Mouse (Mus musculus): ENCODE results near the gene Exoc4. TPM values are rescaled to one million over a fixed set of nuclear protein-coding genes. Genes with fewer than 3 reads are reported as not detected.

Gene Exoc4
- total and polyA plus RNA-seq, 3 experiments, result 31.2 to 46.4 (median 41.9) TPM

GRCm38 (mm10) chr6:33870468-33871142 is 621.7 kb downstream of the Exoc4 start:
- TF ChIP-seq ETS1 (conservative IDR thresholded peaks at IDR 0.05; ENCODE audit: low read depth, low read length) (no peak), CHD1 (IDR thresholded peaks at IDR 0.05; ENCODE audit: low read depth, low read length) (no peak), MYC (IDR thresholded peaks at IDR 0.05; ENCODE audit: low read depth, low read length) (no peak), ZMIZ1 (IDR thresholded peaks at IDR 0.05; ENCODE audit: low read depth, low read length) (no peak), ZC3H11A (IDR thresholded peaks at IDR 0.05; ENCODE audit: low read depth, low read length) (no peak), MXI1 (IDR thresholded peaks at IDR 0.05; ENCODE audit: low read depth, low read length) (no peak), MAX (IDR thresholded peaks at IDR 0.05; ENCODE audit: low read length) (no peak), BHLHE40 (IDR thresholded peaks at IDR 0.05; ENCODE audit: low read depth, low read length) (no peak), E2F4 (IDR thresholded peaks at IDR 0.05; ENCODE audit: insufficient replicate concordance, low read depth, low read length) (no peak), MEF2A (IDR thresholded peaks at IDR 0.05; ENCODE audit: borderline replicate concordance, low read depth, low read length) (no peak), POLR2AphosphoS2 (IDR thresholded peaks at IDR 0.05; ENCODE audit: low read depth, low read length) (no peak), CTCF (conservative IDR thresholded peaks at IDR 0.05 in 1 of 2, IDR thresholded peaks at IDR 0.05 in 1 of 2; ENCODE audit: low read depth in 2 of 2, low read length in 2 of 2) (no peak)
- Histone ChIP-seq H3K27me3 (replicated peaks) (no peaks in the 10 kb centered on the region), H3K9ac (ENCODE audit: insufficient read depth, low read depth) (no peak overlapping the region), H3K36me3 (replicated peaks in 1 of 2; ENCODE audit: control insufficient read depth in 1 of 2, insufficient read depth in 1 of 2, low read length in 1 of 2) (no peaks in the 10 kb centered on the region), H3K79me2 (replicated peaks; ENCODE audit: control insufficient read depth, extremely low read depth, insufficient read depth, poor library complexity, severe bottlenecking) (no peaks in the 10 kb centered on the region), H3K4me2 (ENCODE audit: insufficient read depth, low read depth, poor library complexity, severe bottlenecking) (no peak overlapping the region), H3K27ac (ENCODE audit: insufficient read depth, low read depth) (no peak overlapping the region), H3K4me3 (replicated peaks in 1 of 3; ENCODE audit: low read depth in 2 of 3, low read length in 2 of 3, poor library complexity in 1 of 3) (no peak overlapping the region), H3K9me3 (replicated peaks; ENCODE audit: low read length) (no peaks in the 10 kb centered on the region), H3K4me1 (ENCODE audit: control insufficient read depth in 1 of 2, insufficient read depth in 2 of 2) (peaks cover 0 to 6% of the 10 kb centered on the region in 2 experiments; a peak in 2 of 4 replicates)
- in situ Hi-C loops (cut with MboI; ENCODE audit: low pct_ligation_motif_present, low pct_unique_long_range_greater_than_20kb, low sequenced_read_pairs) (no loop called here), dilution Hi-C loops (cut with MboI; ENCODE audit: extremely low pct_ligation_motif_present, extremely low pct_unique_long_range_greater_than_20kb, low sequenced_read_pairs) (no loop called here)
- no peak for DNase-seq (ENCODE audit: extremely low read depth)

GRCm38 (mm10) chr6:33871286-33871685 is 622.4 kb downstream of the Exoc4 start:
- Histone ChIP-seq H3K27ac (ENCODE audit: insufficient read depth, low read depth) (no peak overlapping the region), H3K4me3 (replicated peaks in 1 of 3; ENCODE audit: low read depth in 2 of 3, low read length in 2 of 3, poor library complexity in 1 of 3) (no peak overlapping the region), H3K4me1 (ENCODE audit: control insufficient read depth in 1 of 2, insufficient read depth in 2 of 2) (peaks cover 0 to 6% of the 10 kb centered on the region in 2 experiments; a peak in 2 of 4 replicates), H3K79me2 (replicated peaks; ENCODE audit: control insufficient read depth, extremely low read depth, insufficient read depth, poor library complexity, severe bottlenecking) (no peaks in the 10 kb centered on the region), H3K9ac (ENCODE audit: insufficient read depth, low read depth) (no peak overlapping the region), H3K4me2 (ENCODE audit: insufficient read depth, low read depth, poor library complexity, severe bottlenecking) (no peak overlapping the region), H3K27me3 (replicated peaks) (no peaks in the 10 kb centered on the region), H3K9me3 (replicated peaks; ENCODE audit: low read length) (no peaks in the 10 kb centered on the region), H3K36me3 (replicated peaks in 1 of 2; ENCODE audit: control insufficient read depth in 1 of 2, insufficient read depth in 1 of 2, low read length in 1 of 2) (no peaks in the 10 kb centered on the region)
- TF ChIP-seq SIN3A (IDR thresholded peaks at IDR 0.05; ENCODE audit: low read length) (no peak), E2F4 (IDR thresholded peaks at IDR 0.05; ENCODE audit: insufficient replicate concordance, low read depth, low read length) (no peak), POLR2AphosphoS2 (IDR thresholded peaks at IDR 0.05; ENCODE audit: low read depth, low read length) (no peak), POLR2A (IDR thresholded peaks at IDR 0.05; ENCODE audit: low read depth, low read length) (no peak)
- dilution Hi-C loops (cut with MboI; ENCODE audit: extremely low pct_ligation_motif_present, extremely low pct_unique_long_range_greater_than_20kb, low sequenced_read_pairs) (no loop called here), in situ Hi-C loops (cut with MboI; ENCODE audit: low pct_ligation_motif_present, low pct_unique_long_range_greater_than_20kb, low sequenced_read_pairs) (no loop called here)
- DNase-seq (ENCODE audit: extremely low read depth), result no peak
